Mouse (Mus musculus) lung, embryonic 16.5 days (tissue): ENCODE data around the gene Zfp952. TPM values are rescaled to one million over a fixed set of nuclear protein-coding genes. Genes with fewer than 3 reads are reported as not detected.
"Not testable (repeated sequence)": the region's sequence is repeated elsewhere in the genome, so short reads cannot be mapped to it uniquely, and the experiment has no call there.

Experiments
- ATAC-seq: fragments of 200-750 bp; cut with Nextera tagmentation; 2 replicates; pipeline ENCODE4 v1.8.0; 2017; ENCODE audit warnings: low read depth, mild to moderate bottlenecking, moderate library complexity
- H3K27ac ChIP-seq: fragments of 300-500 bp; sonication (generic); 2 replicates; pipeline ENCODE4 v1.5.1; 2014; ENCODE audit warnings: mild to moderate bottlenecking, control low read depth, low read length
- H3K27me3 ChIP-seq: fragments of 300-500 bp; sonication (generic); 2 replicates; pipeline ENCODE4 v1.6.1; 2014; ENCODE audit warnings: low read depth, low read length, mixed read lengths; ENCODE audit not compliant: control insufficient read depth, insufficient read depth
- H3K36me3 ChIP-seq: fragments of 300-500 bp; sonication (generic); 2 replicates; pipeline ENCODE4 v1.6.1; 2014; ENCODE audit warnings: low read length; ENCODE audit not compliant: control insufficient read depth, insufficient read depth
- H3K4me1 ChIP-seq: fragments of 300-500 bp; sonication (generic); replicated peaks from 2 replicates; pipeline ENCODE4 v1.6.1; 2014; ENCODE audit warnings: low read length, mixed read lengths; ENCODE audit not compliant: control insufficient read depth, insufficient read depth
- H3K4me2 ChIP-seq: fragments of 300-500 bp; sonication (generic); 2 replicates; pipeline ENCODE4 v1.6.1; 2014; ENCODE audit warnings: low read depth, low read length, control low read depth
- H3K4me3 ChIP-seq: fragments of 300-500 bp; sonication (generic); 2 replicates; pipeline ENCODE4 v1.5.1; 2014; ENCODE audit warnings: mild to moderate bottlenecking, low read length, control low read depth
- H3K9ac ChIP-seq: fragments of 300-500 bp; sonication (generic); 2 replicates; pipeline ENCODE4 v1.6.1; 2014; ENCODE audit warnings: low read length, control low read depth
- H3K9me3 ChIP-seq: fragments of 300-500 bp; sonication (generic); 2 replicates; pipeline ENCODE4 v1.6.1; 2016; ENCODE audit warnings: low read length; ENCODE audit not compliant: control insufficient read depth
- whole genome bisulfite sequencing: fragments of 180-500 bp; shearing (Covaris S2); extraction: QIAGEN DNeasy Blood & Tissue Kit; methylation state at CpG from one replicate; pipeline ENCODE4 v1.1.7; 2014; 5-methylcytosine and 5-hydroxymethylcytosine counted together
- polyA plus RNA-seq: library from polyadenylated mRNA; unstranded; fragments of >200 nt; fragmentation: Nextera tagmentation; extraction: Ambion mirVana; gene quantifications from 2 replicates; pipeline ENCODE4 v1.2.1, GENCODE M21; 2015

Zfp952 gene
- polyA plus RNA-seq, 1 experiment from 2014 or later = 11.3 TPM

GRCm38 (mm10) chr17:32965623-32966290, 27.2 kb upstream of the Zfp952 start, which contains the start of gene Zfp472:
Gene Zfp472, plus strand, starts transcription at chr17:32965814.
- peak within 1 kb of the TSS; percentile 79 for H3K4me3 ChIP-seq
- no peaks in the 10 kb centered on the region for H3K36me3 ChIP-seq
- ATAC-seq = peak; percentile 100
- H3K4me2 ChIP-seq = peak within 1 kb of the TSS; percentile 91
- no peaks in the 10 kb centered on the region for H3K9me3 ChIP-seq
- no peaks in the 10 kb centered on the region for H3K27me3 ChIP-seq
- peak within 1 kb of the TSS; percentile 89 for H3K27ac ChIP-seq
- peak within 1 kb of the TSS; percentile 83 for H3K9ac ChIP-seq
- H3K4me1 ChIP-seq = peaks cover 9% of the 10 kb centered on the region
- WGBS = under 1% methylated on average over 33 of the region's 33 CpGs

- H3K27ac ChIP-seq = no peak overlapping the region
- no peaks in the 10 kb centered on the region for H3K27me3 ChIP-seq
- H3K4me2 ChIP-seq = no peak overlapping the region
- H3K4me1 ChIP-seq = no peaks in the 10 kb centered on the region
- H3K36me3 ChIP-seq = peaks cover 23% of the 10 kb centered on the region
- H3K4me3 ChIP-seq = no peak overlapping the region
- H3K9me3 ChIP-seq = no peaks in the 10 kb centered on the region
- H3K9ac ChIP-seq = no peak overlapping the region
- 65% methylated on average over 4 of the region's 4 CpGs for WGBS
- ATAC-seq = no peak
Measured at GRCm38 (mm10) chr17:32981361-32981760, 11.6 kb upstream of the Zfp952 start.

DNA sequence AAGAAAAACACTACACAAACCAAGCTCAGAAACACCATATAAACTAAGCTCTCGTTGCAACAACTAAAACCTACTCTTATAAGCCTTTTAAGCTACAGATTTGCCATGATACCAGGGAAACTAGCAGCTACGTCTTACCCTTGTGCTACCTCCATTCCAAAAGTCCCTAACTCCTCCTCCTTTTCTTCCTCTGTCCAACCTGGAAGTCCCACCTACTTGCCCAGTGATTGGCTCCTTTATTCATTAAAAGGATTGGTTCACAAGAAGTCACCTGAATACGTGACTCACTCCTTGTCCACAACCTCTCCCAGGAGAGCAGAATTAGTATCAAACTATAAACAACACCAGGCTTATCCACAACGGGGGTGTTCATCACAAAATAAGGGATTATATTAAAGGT, 6.6 kb upstream of the Zfp952 start:
- no peak overlapping the region for H3K27ac ChIP-seq
- H3K9ac ChIP-seq = no peak overlapping the region
- H3K4me1 ChIP-seq = no peaks in the 10 kb centered on the region
- 72% methylated on average over 4 of the region's 4 CpGs for WGBS
- H3K4me2 ChIP-seq = no peak overlapping the region
- no peaks in the 10 kb centered on the region for H3K9me3 ChIP-seq
- no peak overlapping the region for H3K4me3 ChIP-seq
- H3K27me3 ChIP-seq = no peaks in the 10 kb centered on the region
- ATAC-seq = no peak
- H3K36me3 ChIP-seq = no peaks in the 10 kb centered on the region

DNA sequence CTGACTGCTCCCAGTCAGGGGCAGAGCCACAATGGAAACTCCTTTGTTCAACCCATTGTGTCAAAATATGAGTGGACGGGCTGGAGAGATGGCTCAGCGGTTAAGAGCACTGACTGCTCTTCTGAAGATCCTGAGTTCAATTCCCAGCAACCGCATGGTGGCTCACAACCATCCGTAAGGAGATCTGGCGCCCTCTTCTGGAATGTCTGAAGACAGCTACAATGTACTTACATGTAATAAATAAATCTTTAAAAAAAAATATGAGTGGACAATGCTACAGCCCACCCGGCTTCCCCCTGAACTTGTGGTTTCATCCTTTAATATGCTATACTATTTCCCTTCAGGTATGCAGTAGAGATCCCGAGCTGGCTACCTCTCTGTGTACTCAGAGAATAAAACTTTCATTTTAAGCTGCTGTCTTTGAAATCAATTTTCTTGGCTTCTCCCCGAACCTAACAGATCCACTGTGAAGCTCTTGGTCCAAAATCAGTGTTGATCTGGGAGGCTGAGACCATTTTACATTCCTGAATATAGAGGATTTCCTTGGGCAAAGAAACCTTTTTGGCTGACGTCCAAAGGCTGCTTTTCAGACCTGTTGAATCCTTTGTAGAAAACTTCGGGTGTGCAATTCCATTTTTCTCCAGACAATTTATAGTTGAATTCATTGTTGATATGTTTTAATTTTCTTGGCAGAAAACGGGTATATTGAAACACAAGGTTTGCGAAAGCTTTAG, 797 bp upstream of the Zfp952 start:
- Histone ChIP-seq H3K9ac (peak overlapping the region; percentile 71), H3K27me3 (no peaks in the 10 kb centered on the region), H3K4me2 (peak overlapping the region; percentile 84), H3K4me3 (peak overlapping the region; percentile 66), H3K9me3 (no peaks in the 10 kb centered on the region), H3K4me1 (peaks cover 5% of the 10 kb centered on the region), H3K27ac (0 out of 2 replicates have a peak overlapping the region, but pooled peaks have one; percentile 4), H3K36me3 (peaks cover 12% of the 10 kb centered on the region)
- WGBS = 60% methylated on average over 12 of the region's 12 CpGs
- ATAC-seq = no peak

DNA sequence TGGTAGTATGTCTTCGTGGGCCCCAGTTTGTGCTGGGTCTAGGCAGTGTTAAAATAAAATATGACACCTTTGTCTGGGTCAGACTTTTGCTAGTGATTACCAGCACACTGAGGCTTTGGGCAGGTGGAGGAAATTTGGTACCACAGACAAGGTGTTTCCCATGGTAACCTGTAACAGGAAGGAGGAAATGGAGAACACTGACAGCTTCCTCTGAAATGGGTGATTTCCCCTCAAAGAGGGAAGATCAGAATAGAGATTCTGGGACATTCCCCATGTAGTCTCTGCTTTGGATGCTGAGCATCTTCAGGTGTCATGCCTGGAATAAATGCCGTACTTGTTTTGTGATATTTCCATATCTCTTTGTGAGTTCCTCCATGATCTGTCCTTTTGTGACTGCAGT, 5.6 kb downstream of the Zfp952 start:
- Histone ChIP-seq H3K4me2 (no peak overlapping the region), H3K27ac (no peak overlapping the region), H3K4me1 (peaks cover 5% of the 10 kb centered on the region), H3K9ac (no peak overlapping the region), H3K36me3 (peaks cover 32% of the 10 kb centered on the region), H3K4me3 (no peak overlapping the region), H3K27me3 (no peaks in the 10 kb centered on the region), H3K9me3 (peaks cover 8% of the 10 kb centered on the region)
- 91% methylated on average over 2 of the region's 2 CpGs for WGBS
- ATAC-seq = no peak

GRCm38 (mm10) chr17:33008337-33008736, 15.4 kb downstream of the Zfp952 start:
- H3K4me2 ChIP-seq = no peak overlapping the region
- ATAC-seq = no peak
- no peaks in the 10 kb centered on the region for H3K4me1 ChIP-seq
- no peaks in the 10 kb centered on the region for H3K27me3 ChIP-seq
- H3K4me3 ChIP-seq = no peak overlapping the region
- peaks cover 10% of the 10 kb centered on the region for H3K9me3 ChIP-seq
- H3K36me3 ChIP-seq = peaks cover 20% of the 10 kb centered on the region
- 42% methylated on average over 9 of the region's 9 CpGs for WGBS
- H3K9ac ChIP-seq = no peak overlapping the region
- H3K27ac ChIP-seq = no peak overlapping the region

DNA sequence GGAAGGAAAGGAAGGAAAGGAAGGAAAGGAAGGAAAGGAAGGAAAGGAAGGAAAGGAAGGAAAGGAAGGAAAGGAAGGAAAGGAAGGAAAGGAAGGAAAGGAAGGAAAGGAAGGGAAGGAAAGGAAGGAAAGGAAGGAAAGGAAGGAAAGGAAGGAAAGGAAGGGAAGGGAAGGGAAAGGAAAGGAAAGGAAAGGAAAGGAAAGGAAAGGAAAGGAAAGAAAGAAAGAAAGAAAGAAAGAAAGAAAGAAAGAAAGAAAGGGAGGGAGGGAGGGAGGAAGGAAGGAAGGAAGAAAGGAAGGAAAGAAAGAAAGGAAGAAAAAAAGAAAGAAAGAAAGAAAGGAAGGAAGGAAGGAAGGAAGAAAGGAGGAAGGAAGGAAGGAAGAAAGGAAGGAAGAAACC, 27.5 kb downstream of the Zfp952 start:
- not testable (repeated sequence) for H3K27ac ChIP-seq, H3K4me3 ChIP-seq, H3K4me2 ChIP-seq, ATAC-seq, H3K4me1 ChIP-seq, H3K9ac ChIP-seq, H3K27me3 ChIP-seq
- Histone ChIP-seq H3K9me3 (peaks cover 54% of the 10 kb centered on the region), H3K36me3 (peaks cover 58% of the 10 kb centered on the region)

DNA sequence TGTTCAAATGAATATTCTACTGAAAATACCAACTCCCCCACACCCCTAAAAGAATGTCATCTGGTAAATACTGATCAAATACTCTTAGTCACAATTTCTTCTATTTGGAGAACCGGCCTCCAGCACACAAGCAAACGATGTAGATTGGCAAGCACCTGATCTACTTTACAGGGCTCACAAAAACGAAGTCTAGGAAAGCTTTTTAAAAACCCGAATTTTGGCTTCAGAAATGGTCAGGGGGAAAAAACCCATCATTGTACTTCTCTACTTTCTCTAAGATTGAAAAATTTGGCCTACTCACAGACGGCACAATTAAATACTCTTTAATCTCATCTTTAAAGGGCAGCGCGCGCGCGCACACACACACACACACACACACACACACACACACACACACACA, 39.4 kb downstream of the Zfp952 start:
- Histone ChIP-seq H3K4me1 (0 out of 2 replicates have a peak, but pooled peaks cover 3% of the 10 kb centered on the region), H3K4me2 (peak overlapping the region; percentile 71), H3K4me3 (peak overlapping the region; percentile 90), H3K9me3 (peaks cover 3% of the 10 kb centered on the region; the same call in 1 of the 2 replicates), H3K9ac (peak overlapping the region; percentile 93), H3K36me3 (no peaks in the 10 kb centered on the region), H3K27ac (no peak overlapping the region), H3K27me3 (no peaks in the 10 kb centered on the region)
- ATAC-seq = no peak
- 2% methylated on average over 10 of the region's 10 CpGs for WGBS
